Mouse (Mus musculus): ENCODE measurements around the gene Ptgdr2.

Ptgdr2 gene

DNA sequence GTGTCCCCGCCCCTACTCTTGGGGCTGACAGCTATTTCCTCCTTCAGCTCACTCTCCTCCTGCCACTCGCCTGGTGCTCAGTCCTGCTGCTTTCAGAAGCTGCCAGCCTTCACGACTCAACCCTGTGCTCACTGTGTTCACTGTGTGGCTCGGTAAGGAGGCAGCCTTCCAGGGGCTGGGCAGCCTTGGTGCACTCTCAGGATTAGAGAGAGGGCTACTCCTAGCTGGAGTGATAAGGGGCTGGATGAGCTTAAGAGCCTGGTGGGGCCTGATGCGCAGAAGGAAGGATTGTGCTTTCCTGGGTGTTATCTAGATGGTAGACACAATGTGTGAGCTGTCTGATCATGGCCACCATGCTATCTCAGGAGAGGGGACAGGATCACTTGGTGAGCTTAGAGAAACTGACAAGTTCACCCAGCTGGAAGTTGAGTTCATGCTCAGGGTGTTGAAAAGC, at the start of gene Ptgdr2:
Gene Ptgdr2, plus strand, starts transcription at position 51 of the 454 bp plus-strand sequence.
- DNase-seq: no peak

- DNase-seq: no peak
Observed at GRCm38 (mm10) chr19:10892201-10892600, 44.8 kb upstream of the Ptgdr2 start.

- peak; percentile 97 to 98 for DNase-seq
Observed at GRCm38 (mm10) chr19:10895016-10895528, 41.9 kb upstream of the Ptgdr2 start, which contains the start of gene Prpf19. Gene Prpf19 (plus strand): TSS chr19:10895231.

DNA sequence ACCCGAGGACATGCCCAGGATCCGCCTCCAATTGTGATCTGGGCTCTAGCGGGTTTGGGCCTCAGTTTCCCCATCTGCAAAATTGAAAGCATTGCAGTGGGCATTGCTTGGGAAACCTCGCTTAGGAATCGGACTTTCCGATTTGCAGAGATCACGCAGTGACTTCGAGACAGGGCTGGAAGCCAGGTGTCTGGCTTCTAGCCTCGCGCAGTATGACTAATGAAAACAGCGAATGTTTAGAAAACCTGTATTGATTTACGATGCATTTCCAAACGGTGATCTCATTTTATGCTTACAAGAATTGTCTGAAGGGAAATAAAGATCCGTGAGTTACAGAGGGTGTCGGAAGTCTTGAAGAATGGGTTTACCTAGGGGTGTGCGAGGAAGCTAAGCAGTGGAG, 41.3 kb upstream of the Ptgdr2 start:
- no peak for DNase-seq

GRCm38 (mm10) chr19:10896849-10897248, 40.1 kb upstream of the Ptgdr2 start:
- DNase-seq: no peak

- DNase-seq: no peak
Observed at GRCm38 (mm10) chr19:10897491-10897890, 39.5 kb upstream of the Ptgdr2 start.

- no peak for DNase-seq
Observed at GRCm38 (mm10) chr19:10900315-10900714, 36.6 kb upstream of the Ptgdr2 start.

GRCm38 (mm10) chr19:10901046-10901445, 35.9 kb upstream of the Ptgdr2 start:
- no peak for DNase-seq

- no peak for DNase-seq
Observed at GRCm38 (mm10) chr19:10904512-10904911, 32.4 kb upstream of the Ptgdr2 start.

DNA sequence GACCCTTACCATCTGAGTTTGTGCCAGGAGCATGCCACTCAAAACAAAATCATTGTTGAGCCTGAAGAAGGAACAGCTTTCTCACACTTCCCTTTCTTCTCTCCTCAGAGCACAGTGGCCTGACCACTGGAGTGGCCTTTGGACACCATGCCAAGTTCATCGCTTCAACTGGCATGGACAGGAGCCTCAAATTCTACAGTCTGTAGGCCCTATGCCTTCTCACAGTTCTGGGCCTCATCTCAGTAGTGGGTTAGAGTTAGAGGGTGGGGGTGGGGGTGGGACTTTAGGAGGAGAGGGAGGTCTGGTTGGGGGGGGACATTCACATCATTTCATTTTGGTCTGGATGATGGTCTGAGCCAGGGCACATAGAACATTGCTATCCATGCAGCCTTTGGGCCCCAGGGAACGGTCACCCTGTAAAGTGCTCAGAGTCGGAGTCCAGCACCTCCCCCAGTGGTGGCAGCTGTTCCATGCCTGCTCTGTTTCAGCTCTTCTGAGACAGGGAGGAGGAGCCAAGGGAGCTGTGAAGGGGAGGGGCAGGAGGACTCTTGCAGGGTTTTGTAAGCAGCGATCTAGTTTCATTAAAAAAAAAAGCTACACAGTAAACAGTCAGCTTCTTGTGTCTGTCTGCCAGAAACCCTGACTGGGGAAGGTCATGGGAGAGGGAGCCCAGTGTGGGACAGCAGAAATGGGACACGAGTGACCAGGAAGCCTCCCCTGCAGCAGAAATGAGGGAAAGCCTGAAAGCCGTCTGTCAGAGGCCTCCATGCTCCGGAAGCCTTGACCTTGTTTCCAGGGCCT, 31.8 kb upstream of the Ptgdr2 start:
- DNase-seq: no peak

DNA sequence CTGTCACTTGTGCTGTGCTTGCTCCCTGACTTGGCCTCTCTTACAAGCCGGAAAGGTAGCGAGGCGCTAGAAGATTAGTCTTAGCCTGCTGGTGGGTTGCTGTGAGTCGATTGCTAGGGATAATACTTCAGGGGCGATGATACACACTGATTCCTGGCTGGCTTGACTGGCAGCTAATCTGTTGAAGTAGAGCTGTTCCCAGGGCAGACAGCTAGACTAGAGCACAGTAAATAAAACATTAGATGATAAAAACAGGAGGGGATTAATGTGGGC, 31.3 kb upstream of the Ptgdr2 start:
- no peak for DNase-seq

GRCm38 (mm10) chr19:10907891-10908290, 29.1 kb upstream of the Ptgdr2 start:
- DNase-seq: peak; percentile 47 to 50

- no peak for DNase-seq
Observed at GRCm38 (mm10) chr19:10909087-10909721, 27.8 kb upstream of the Ptgdr2 start.

GRCm38 (mm10) chr19:10914291-10914690, 22.7 kb upstream of the Ptgdr2 start:
- no peak for DNase-seq

GRCm38 (mm10) chr19:10914870-10915269, 22.1 kb upstream of the Ptgdr2 start:
- no peak for DNase-seq

DNA sequence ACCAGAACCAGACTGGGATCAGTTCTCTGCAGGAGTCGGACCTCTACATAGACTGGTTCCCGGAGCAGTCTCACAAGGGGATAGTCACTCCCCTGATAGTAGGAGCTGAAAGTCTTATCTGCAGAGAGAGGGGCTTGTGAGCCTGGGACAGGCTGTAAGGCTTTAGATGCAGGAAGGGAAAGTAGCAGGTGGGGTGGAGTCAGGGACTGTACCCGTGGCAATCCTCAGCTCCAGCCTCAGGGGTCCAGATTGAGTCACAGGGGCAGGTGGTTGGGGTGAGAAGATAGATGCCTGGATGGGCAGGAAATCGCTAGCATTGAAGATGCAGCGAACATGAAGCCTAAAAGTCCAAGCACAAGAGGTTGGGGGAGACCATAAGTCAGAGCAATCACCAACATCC, 20.5 kb upstream of the Ptgdr2 start:
- DNase-seq: no peak

DNA sequence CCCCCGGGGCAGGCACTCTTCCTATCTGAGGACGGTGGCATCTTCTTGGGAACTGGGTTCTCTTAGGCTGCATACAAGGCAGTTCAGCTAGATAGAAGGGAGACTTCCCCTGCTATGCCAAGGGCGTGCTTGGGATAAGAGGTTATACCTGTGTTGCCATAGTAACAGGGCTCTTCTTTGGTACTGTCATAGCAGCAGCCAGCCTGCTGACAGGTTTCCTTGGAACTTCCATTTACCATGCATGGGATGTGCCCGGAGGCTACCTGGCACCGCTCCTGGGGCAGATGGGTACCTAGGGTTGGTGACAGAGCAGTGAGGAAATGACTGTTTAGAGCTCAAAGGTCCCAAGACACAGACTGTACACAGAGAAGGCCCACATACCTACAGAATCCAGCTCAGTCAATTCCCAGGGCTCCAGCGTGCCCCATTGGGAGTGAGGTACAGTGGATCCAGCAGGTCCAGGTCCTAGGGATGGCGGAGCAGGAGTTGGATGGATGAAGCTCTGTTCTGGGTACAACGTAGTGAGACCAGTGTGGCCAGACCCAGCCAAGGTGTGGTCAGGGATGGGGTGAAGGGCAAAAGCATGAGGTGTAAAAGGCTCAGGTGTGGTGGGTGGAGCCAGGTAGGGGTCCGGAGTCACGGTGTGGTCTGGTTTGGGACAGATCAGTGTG, 18.5 kb upstream of the Ptgdr2 start:
- DNase-seq: no peak

GRCm38 (mm10) chr19:10920532-10920931, 16.4 kb upstream of the Ptgdr2 start, which contains the start of gene Zp1:
Gene Zp1 (minus strand): TSS chr19:10920632.
- no peak for DNase-seq

GRCm38 (mm10) chr19:10921058-10921457, 15.9 kb upstream of the Ptgdr2 start:
- DNase-seq: no peak

GRCm38 (mm10) chr19:10924220-10924619, 12.7 kb upstream of the Ptgdr2 start:
- DNase-seq: no peak

GRCm38 (mm10) chr19:10926123-10926621, 10.8 kb upstream of the Ptgdr2 start:
- DNase-seq: no peak

DNA sequence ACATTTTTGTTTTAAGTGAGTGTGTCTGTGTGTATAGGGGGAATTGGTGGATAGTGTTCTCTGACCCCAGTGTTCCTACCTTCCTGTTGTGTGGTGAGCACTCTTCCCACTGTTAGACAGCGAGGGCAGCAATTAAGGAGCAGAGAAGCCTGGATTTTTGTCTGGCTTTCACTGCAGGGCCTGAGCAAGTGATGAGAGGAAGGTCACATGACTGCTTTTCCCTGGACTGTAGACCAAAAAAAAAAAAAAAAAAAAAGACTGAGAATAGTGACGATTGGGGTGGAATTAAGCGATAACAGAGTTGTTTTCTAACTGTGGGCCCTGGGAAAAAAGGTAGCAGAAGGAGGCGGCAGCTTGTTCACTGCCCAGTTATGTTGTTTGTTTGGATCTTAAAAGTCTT, 10.3 kb upstream of the Ptgdr2 start:
- no peak for DNase-seq

DNA sequence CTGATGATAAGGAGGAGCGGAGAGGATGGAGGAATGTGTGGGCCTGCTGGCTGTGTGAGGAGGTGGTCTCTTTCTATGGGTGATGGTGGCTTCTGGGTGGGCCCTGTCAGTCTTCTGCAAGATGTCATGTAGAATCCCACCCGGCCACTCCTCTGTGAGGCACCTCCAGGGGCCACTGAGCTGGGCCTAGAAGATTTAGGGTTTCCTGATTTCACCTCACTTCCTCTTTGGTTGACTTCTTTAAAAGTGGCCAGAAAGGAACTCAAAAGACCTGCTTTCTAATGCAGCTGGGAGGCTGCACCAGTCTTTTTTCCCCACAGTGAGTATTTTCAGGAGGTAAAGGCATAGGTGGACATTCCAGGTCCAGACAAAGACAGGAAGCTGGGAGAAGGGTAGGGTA, 6.3 kb upstream of the Ptgdr2 start:
- no peak for DNase-seq

Data from thymus, postnatal 36 days (tissue).